In genomic region chr4:141742381-141742780, GRCm38 (mm10) we compare ENCODE assay signal across 17 mouse cellular contexts. TPM values are rescaled to one million over a fixed set of nuclear protein-coding genes. Genes with fewer than 3 reads are reported as not detected.
DNase-seq lines count a peak whose midpoint lies in the region; ATAC-seq and TF ChIP-seq lines count a peak whose summit lies in the region.
"Had no signal": no experiment of that assay in that cellular context is flagged by ENCODE, and none has a peak within 500 bp of the region (broad histone marks: within the 10 kb centered on the region; RNA-seq: fewer than 3 reads in every experiment).

No protein-coding gene starts in this region.

- no peaks in the 10 kb centered on the region for H3K27me3 ChIP-seq in heart, embryonic 16.5 days (ENCODE audit: control insufficient read depth, insufficient read depth, low read length)
- H3K27me3 ChIP-seq in embryonic facial prominence, embryonic 15.5 days, result no peaks in the 10 kb centered on the region
- H3K27me3 ChIP-seq in limb, embryonic 10.5 days (ENCODE audit: low read depth, poor library complexity, severe bottlenecking), result peaks cover 9% of the 10 kb centered on the region
- no peaks in the 10 kb centered on the region for H3K27me3 ChIP-seq in small intestine, adult 2 months (ENCODE audit: control insufficient read depth, insufficient read depth, low read length)
- H3K27me3 ChIP-seq: hindbrain, embryonic 15.5 days had no signal

- no peak overlapping the region for H3K4me2 ChIP-seq in heart, embryonic 16.5 days (ENCODE audit: low read depth, low read length)
- H3K4me2 ChIP-seq in embryonic facial prominence, embryonic 15.5 days (replicated peaks), result no peak overlapping the region
- H3K4me2 ChIP-seq: hindbrain, embryonic 15.5 days had no signal

- no peak for DNase-seq in heart, postnatal 14 days
- DNase-seq in limb, embryonic 10.5 days (ENCODE audit: low spot score), result no peak
- no peak for DNase-seq in layer of hippocampus, postnatal 10 days (ENCODE audit: low spot score in 2 of 2)
- no peak for DNase-seq in frontal cortex, postnatal 10 days (ENCODE audit: low spot score in 2 of 2)
- DNase-seq: cerebellum, adult 18-20 months; gastrocnemius, postnatal 36 days; left cerebral cortex, postnatal 4 days; lung, postnatal 10 days; right cerebral cortex, adult 18-20 months; thymus, adult 18-20 months had no signal

- no peak for TF ChIP-seq POLR2A in small intestine, adult 2 months (IDR thresholded peaks at IDR 0.05; ENCODE audit: low read depth, low read length)

- 66% methylated on average over 4 of the region's 4 CpGs for WGBS in heart, embryonic 16.5 days
- WGBS in embryonic facial prominence, embryonic 15.5 days, result 76% methylated on average over 4 of the region's 4 CpGs
- 94% methylated on average over 4 of the region's 4 CpGs for WGBS in limb, embryonic 10.5 days
- 96% methylated on average over 4 of the region's 4 CpGs for WGBS in small intestine, adult 2 months

- H3K4me1 ChIP-seq in heart, embryonic 16.5 days (ENCODE audit: control insufficient read depth, insufficient read depth, low read length), result peaks cover 10% of the 10 kb centered on the region
- H3K4me1 ChIP-seq in embryonic facial prominence, embryonic 15.5 days, result no peaks in the 10 kb centered on the region
- H3K4me1 ChIP-seq in limb, embryonic 10.5 days, result peaks cover 10% of the 10 kb centered on the region; the same call in 1 of the 2 replicates
- peaks cover 18% of the 10 kb centered on the region for H3K4me1 ChIP-seq in small intestine, adult 2 months (ENCODE audit: control insufficient read depth, insufficient read depth, insufficient read length, low read length)
- H3K4me1 ChIP-seq: hindbrain, embryonic 15.5 days had no signal

- peak overlapping the region; percentile 24; the same call in 1 of the 2 replicates for H3K27ac ChIP-seq in heart, embryonic 16.5 days (ENCODE audit: low read length)
- peak overlapping the region; percentile 29 for H3K27ac ChIP-seq in embryonic facial prominence, embryonic 15.5 days (replicated peaks)
- H3K27ac ChIP-seq in limb, embryonic 10.5 days, result peak overlapping the region; percentile 0; the same call in 1 of the 2 replicates
- H3K27ac ChIP-seq in small intestine, adult 2 months (ENCODE audit: insufficient read depth, low read depth, low read length), result peak overlapping the region; percentile 40; the same call in 1 of the 2 replicates
- H3K27ac ChIP-seq: hindbrain, embryonic 15.5 days had no signal

- H3K36me3 ChIP-seq in heart, embryonic 16.5 days (ENCODE audit: control insufficient read depth, insufficient read depth), result no peaks in the 10 kb centered on the region
- H3K36me3 ChIP-seq in embryonic facial prominence, embryonic 15.5 days, result no peaks in the 10 kb centered on the region
- H3K36me3 ChIP-seq in limb, embryonic 10.5 days, result no peaks in the 10 kb centered on the region
- no peaks in the 10 kb centered on the region for H3K36me3 ChIP-seq in small intestine, adult 2 months (ENCODE audit: control insufficient read depth, insufficient read depth, low read length)
- H3K36me3 ChIP-seq: hindbrain, embryonic 15.5 days had no signal

- no peak overlapping the region for H3K4me3 ChIP-seq in heart, embryonic 16.5 days (ENCODE audit: low read length)
- no peak overlapping the region for H3K4me3 ChIP-seq in embryonic facial prominence, embryonic 15.5 days (replicated peaks)
- no peak overlapping the region for H3K4me3 ChIP-seq in limb, embryonic 10.5 days
- H3K4me3 ChIP-seq in small intestine, adult 2 months (ENCODE audit: low read depth, low read length), result no peak overlapping the region
- H3K4me3 ChIP-seq: erythroblast, embryonic 14.5 days; hindbrain, embryonic 15.5 days had no signal

- ATAC-seq in heart, embryonic 16.5 days (replicated peaks; ENCODE audit: extremely low read depth, insufficient read depth, low FRiP score), result no peak
- ATAC-seq in embryonic facial prominence, embryonic 15.5 days (ENCODE audit: insufficient number of reproducible peaks, low FRiP score, low TSS enrichment, low read depth), result no peak

- no peaks in the 10 kb centered on the region; the same call in 1 of the 2 replicates for H3K9me3 ChIP-seq in heart, embryonic 16.5 days (replicated peaks; ENCODE audit: control insufficient read depth, low read length)
- H3K9me3 ChIP-seq in embryonic facial prominence, embryonic 15.5 days (replicated peaks), result no peaks in the 10 kb centered on the region
- no peaks in the 10 kb centered on the region for H3K9me3 ChIP-seq in limb, embryonic 10.5 days (replicated peaks)
- H3K9me3 ChIP-seq: hindbrain, embryonic 15.5 days had no signal

- no peak for TF ChIP-seq CTCF in small intestine, adult 2 months (IDR thresholded peaks at IDR 0.05; ENCODE audit: extremely low read depth, insufficient read length, insufficient replicate concordance, low read depth, low read length)

- intact Hi-C loops in heart, postnatal 14 days (cut with DNase I), result no loop called here

- H3K9ac ChIP-seq in heart, embryonic 16.5 days (ENCODE audit: low read length), result no peak overlapping the region
- H3K9ac ChIP-seq in embryonic facial prominence, embryonic 15.5 days, result no peak overlapping the region
- H3K9ac ChIP-seq: hindbrain, embryonic 15.5 days had no signal

RNA-seq across cellular contexts. Expression of gene Agmat, which starts 4.1 kb away (rescaled TPM):
- 0.71 and 1.2 TPM in 2 replicates for polyA plus RNA-seq in heart, embryonic 16.5 days (2015; fragmentation: Nextera tagmentation; extraction: Ambion mirVana)
- under 1 TPM; 0.72 to 0.98 TPM for total RNA-seq in heart, postnatal 14 days (2021)
- 0.32 and 0.33 TPM in 2 replicates for polyA plus RNA-seq in embryonic facial prominence, embryonic 15.5 days (2015; fragmentation: Nextera tagmentation; extraction: Ambion mirVana)
- not detected in 2 replicates for polyA plus RNA-seq in limb, embryonic 10.5 days (2016; fragmentation: Nextera tagmentation; extraction: Ambion mirVana)
- polyA plus RNA-seq in small intestine, adult 2 months (2012; rRNA removed), result 13.3 and 19.0 TPM in 2 replicates
- total RNA-seq in layer of hippocampus, postnatal 10 days (2021), result not detected
- total RNA-seq: layer of hippocampus, postnatal 25 days; left cerebral cortex, postnatal 4 days; neutrophil, adult 5-6 weeks had no signal

RNA-seq across cellular contexts. Expression of gene Ddi2, which starts 19.2 kb away (rescaled TPM):
- polyA plus RNA-seq in heart, embryonic 16.5 days (2015; fragmentation: Nextera tagmentation; extraction: Ambion mirVana), result 14.1 and 15.1 TPM in 2 replicates
- total RNA-seq in heart, postnatal 14 days (2021), result 10 to 100 TPM; 39.0 to 40.4 TPM
- polyA plus RNA-seq in embryonic facial prominence, embryonic 15.5 days (2015; fragmentation: Nextera tagmentation; extraction: Ambion mirVana), result 25.2 and 26.7 TPM in 2 replicates
- 33.2 and 33.8 TPM in 2 replicates for polyA plus RNA-seq in limb, embryonic 10.5 days (2016; fragmentation: Nextera tagmentation; extraction: Ambion mirVana)
- 15.4 and 21.2 TPM in 2 replicates for polyA plus RNA-seq in small intestine, adult 2 months (2012; rRNA removed)
- 10 to 100 TPM; 31.1 to 31.9 TPM for total RNA-seq in layer of hippocampus, postnatal 10 days (2021)

RNA-seq across cellular contexts. Expression of gene Dnajc16, which starts 48.4 kb away (rescaled TPM):
- 4.4 and 4.5 TPM in 2 replicates for polyA plus RNA-seq in heart, embryonic 16.5 days (2015; fragmentation: Nextera tagmentation; extraction: Ambion mirVana)
- 10 to 100 TPM; 18.4 to 18.5 TPM for total RNA-seq in heart, postnatal 14 days (2021)
- 4.8 and 5.0 TPM in 2 replicates for polyA plus RNA-seq in embryonic facial prominence, embryonic 15.5 days (2015; fragmentation: Nextera tagmentation; extraction: Ambion mirVana)
- polyA plus RNA-seq in limb, embryonic 10.5 days (2016; fragmentation: Nextera tagmentation; extraction: Ambion mirVana), result 3.7 and 4.6 TPM in 2 replicates
- 3.2 and 5.3 TPM in 2 replicates for polyA plus RNA-seq in small intestine, adult 2 months (2012; rRNA removed)
- total RNA-seq in layer of hippocampus, postnatal 10 days (2021), result 10 to 100 TPM; 24.9 to 28.5 TPM

RNA-seq across cellular contexts. Expression of gene Casp9, which starts 51.0 kb away (rescaled TPM):
- 17.1 and 19.3 TPM in 2 replicates for polyA plus RNA-seq in heart, embryonic 16.5 days (2015; fragmentation: Nextera tagmentation; extraction: Ambion mirVana)
- total RNA-seq in heart, postnatal 14 days (2021), result 1 to 10 TPM; 7.7 to 9.5 TPM
- 14.4 and 16.9 TPM in 2 replicates for polyA plus RNA-seq in embryonic facial prominence, embryonic 15.5 days (2015; fragmentation: Nextera tagmentation; extraction: Ambion mirVana)
- polyA plus RNA-seq in limb, embryonic 10.5 days (2016; fragmentation: Nextera tagmentation; extraction: Ambion mirVana), result 24.0 and 24.2 TPM in 2 replicates
- polyA plus RNA-seq in small intestine, adult 2 months (2012; rRNA removed), result 11.5 and 14.6 TPM in 2 replicates
- 10 to 100 TPM; 21.7 to 22.7 TPM for total RNA-seq in layer of hippocampus, postnatal 10 days (2021)

RNA-seq across cellular contexts. Expression of gene Rsc1a1, which starts 57.0 kb away (rescaled TPM):
- polyA plus RNA-seq in heart, embryonic 16.5 days (2015; fragmentation: Nextera tagmentation; extraction: Ambion mirVana), result 0.21 TPM in 1 of 2 replicates, not detected in the other
- not detected for total RNA-seq in heart, postnatal 14 days (2021)
- 0.28 TPM in 1 of 2 replicates, not detected in the other for polyA plus RNA-seq in embryonic facial prominence, embryonic 15.5 days (2015; fragmentation: Nextera tagmentation; extraction: Ambion mirVana)
- 1.3 and 3.0 TPM in 2 replicates for polyA plus RNA-seq in limb, embryonic 10.5 days (2016; fragmentation: Nextera tagmentation; extraction: Ambion mirVana)
- polyA plus RNA-seq in small intestine, adult 2 months (2012; rRNA removed), result 9.8 and 16.5 TPM in 2 replicates
- 1 to 10 TPM in 1 of 2 experiments, under 1 TPM in 1; 0.87 to 1.6 TPM for total RNA-seq in layer of hippocampus, postnatal 10 days (2021)
